Mouse (Mus musculus) mouse embryonic stem cell (cell line): ENCODE measurements around the gene Ajuba.
"Not testable (repeated sequence)": the region's sequence is repeated elsewhere in the genome, so short reads cannot be mapped to it uniquely, and the experiment has no call there.

Experiments
- in situ Hi-C, 2 experiments: fragments of 300-500 bp; cut with MboI; formaldehyde crosslinking; loops; 1 replicate in 1 of 2; 3 replicates in 1 of 2; pipeline ENCODE4 v1.14.3; 2019 to 2020; ENCODE audit warnings: low sequenced_read_pairs in 2 of 2, low pct_unique_long_range_greater_than_20kb in 1 of 2, mixed read lengths in 1 of 2; ENCODE audit not compliant: unreplicated experiment in 1 of 2

Gene Ajuba

DNA sequence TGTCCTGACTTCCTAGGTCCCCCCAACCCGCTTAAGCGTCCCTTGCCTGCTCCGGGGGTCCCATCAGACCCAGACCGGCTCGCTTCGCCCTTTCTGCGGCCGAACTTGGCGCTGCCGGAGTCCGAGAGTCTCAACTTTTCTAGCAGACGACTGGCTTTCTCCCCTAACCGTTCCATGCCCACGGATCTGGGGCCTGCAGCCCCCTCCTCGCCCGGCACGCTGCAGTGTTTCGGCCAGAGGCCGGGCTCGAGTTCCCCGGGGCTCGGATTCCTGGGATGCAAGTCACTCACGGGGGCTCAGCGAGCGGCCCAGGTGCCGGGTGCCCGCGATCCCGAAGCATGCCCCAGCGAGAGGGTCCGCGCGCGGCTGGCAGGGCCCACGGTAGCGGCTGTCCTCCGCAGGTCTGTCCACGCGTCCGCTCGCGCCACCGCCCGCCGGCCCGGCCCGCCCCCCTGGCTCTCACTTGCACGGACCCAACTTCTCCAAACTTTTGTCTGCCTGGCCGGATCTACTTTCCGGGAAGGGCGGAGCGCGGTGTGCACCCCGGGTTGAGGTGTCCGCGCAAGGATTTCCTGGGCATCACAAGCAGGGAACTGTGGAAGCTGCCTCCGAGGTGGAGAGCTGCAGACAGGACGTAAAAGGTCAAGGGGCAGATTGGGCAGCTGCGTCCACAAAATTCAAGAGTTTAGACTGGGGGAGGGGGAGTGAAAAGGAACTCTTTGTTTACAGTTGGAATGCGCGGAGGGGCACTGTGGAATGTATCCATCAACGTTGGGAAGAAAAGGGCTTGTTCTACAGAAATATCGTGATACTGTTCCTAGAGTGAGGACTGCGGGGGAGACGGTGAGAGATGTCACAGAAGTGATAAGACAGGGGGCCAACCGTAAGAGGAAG, at the start of gene Ajuba:
TSS of gene Ajuba (minus strand) at position 470 of the 894 bp plus-strand sequence.
- in situ Hi-C loops, result no loop called here

DNA sequence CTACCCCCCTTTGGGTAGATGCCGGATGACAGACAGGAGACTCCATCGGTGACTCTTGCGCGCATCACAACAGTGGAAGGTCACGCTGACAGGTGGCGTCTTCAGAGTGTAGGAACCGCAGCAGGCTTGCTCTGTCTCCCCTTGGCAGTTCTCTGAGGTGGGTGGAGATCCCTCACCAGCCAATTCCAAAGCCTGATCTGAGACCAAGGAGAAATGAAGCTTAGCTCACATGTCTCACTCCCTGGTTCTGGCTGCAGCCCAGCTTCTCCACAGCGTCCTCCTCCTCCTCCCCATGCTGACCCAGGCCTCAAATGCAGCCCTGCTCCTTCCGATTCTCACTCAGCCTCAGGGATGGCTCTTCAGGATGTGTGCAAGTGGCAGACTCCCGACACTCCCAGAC, 47.6 kb upstream of the Ajuba start:
- in situ Hi-C loops, result loop anchor here in 1 of 2 experiments (25.0 kb wide), 1 partner anchor 388 kb away; no protein-coding TSS in a partner anchor

DNA sequence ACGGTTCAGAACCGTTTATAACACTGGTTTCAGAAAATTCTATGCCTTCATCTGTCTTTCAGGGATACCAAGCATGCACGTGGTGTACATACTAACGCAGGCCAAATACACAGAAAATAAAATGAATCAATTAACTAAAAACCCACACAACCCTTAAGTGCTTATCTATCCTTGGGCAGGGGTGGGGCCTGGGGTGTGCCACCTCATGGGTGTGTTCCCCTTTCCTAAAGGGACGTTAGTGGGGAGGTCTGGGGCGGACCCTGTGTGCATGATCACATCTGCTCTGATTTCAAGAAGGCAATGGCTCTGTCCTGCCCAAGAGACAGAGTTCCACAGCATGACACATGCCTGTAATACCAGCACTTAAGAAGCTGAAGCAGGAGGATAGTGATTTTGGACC, 46.0 kb upstream of the Ajuba start:
- in situ Hi-C loops, result no loop called here

DNA sequence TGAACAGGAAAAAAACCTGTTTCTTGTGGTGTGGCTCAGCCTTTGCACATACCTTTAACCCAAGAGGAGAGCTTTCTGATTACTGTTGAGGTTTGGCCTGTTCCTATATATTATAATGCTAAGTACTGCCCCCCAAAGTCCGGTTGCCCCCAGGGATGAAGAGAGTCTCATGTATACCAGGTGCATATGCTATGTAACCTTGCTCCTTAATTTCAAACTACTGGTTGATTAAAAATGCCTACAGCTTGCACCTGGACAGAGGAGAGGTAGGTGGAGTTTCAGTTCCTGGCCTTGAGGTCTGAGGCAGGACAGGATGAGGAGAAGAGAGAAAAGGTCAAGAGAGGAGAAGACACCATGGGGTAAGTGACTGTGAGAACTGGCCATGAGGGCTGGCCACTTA, 43.8 kb upstream of the Ajuba start, which contains the start of gene Psmb11:
TSS of gene Psmb11 (plus strand) at position 301 of the 400 bp plus-strand sequence.
- in situ Hi-C loops, result no loop called here

DNA sequence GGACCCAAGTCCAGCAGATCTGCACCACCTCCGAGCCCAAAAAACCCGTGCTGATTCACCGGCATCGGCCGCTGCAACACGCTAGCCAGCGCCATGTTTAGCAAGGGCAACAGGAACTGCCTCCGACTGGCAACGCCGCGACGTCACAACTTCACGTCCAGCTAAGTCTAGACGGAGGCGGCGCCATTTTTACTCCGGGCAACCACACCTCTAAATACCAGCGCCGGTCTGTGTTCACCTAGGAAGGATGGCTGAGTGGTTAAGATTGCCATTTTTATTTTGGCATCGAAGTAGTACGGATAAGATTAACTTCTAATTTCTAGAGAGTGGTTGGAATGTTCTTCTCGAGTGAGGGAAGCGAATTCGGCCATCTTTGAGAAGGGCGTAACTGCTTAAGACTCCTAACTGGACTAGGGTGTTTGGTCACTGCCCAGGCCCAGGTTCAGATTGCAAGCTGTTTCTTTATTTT, 40.6 kb upstream of the Ajuba start, which contains the start of gene Psmb5:
TSS of gene Psmb5 (minus strand) at position 126 of the 469 bp plus-strand sequence.
- in situ Hi-C loops, result no loop called here

DNA sequence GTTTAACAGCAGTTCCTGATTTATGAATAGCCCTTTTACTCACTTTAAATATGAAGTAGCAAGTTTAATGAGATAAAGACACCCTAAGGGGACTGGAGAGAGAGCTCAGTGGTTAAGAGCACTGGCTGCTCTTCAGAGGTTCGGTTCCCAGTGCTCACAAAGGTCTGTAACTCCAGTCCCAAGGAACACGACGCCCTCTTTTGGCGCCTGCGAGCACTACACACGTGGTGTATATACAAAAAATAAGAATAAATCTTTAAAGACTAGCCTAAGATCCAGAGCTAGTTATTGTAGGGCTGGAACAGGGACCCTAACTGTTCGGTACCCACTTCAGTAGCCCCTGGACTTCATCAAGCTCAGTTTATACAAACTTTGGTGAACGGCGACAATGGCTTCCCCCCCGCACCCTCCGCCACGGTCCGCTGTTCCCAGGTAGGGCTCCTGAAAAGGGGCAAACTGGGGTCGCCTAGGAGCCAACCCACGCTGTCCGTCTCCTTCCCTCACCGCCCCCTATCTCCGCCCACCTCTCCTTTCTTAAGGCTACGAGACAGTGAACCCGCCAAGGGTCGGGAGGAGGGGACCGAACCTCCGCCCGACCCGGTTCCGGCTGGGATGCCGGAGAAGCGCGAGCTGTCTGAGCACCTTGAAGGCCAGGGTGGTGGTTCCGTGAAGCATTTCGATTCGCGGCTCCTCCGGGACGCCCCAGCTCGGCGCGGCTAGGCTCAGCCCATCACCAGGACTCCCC, 40.0 kb upstream of the Ajuba start:
- in situ Hi-C loops, result no loop called here

DNA sequence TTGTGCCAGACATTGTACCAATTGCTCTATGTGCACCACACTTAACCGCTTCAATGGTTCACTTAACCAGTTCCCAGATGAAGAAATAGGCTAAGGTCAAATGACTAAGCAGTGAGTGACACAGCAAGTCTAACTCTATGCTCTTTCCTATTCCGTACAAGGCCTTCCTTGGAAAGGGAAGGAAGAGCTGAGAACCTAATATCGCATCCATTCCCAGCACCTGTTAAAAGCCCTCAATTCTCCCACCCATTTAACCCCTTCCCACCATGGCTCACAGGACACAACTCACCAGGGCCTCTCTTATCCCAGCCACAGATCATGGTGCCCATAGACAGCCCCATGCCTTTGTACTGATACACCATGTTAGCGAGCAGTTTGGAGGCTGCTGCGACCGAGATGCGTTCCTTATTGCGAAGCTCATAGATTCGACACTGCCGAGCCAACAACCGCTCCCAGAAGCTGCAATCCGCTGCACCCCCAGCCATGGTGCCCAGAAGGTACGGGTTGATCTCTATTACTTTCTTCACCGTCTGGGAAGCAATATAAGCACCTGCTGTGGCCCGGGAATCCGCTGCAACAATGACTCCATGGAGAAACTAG, 39.0 kb upstream of the Ajuba start:
- in situ Hi-C loops, result no loop called here

DNA sequence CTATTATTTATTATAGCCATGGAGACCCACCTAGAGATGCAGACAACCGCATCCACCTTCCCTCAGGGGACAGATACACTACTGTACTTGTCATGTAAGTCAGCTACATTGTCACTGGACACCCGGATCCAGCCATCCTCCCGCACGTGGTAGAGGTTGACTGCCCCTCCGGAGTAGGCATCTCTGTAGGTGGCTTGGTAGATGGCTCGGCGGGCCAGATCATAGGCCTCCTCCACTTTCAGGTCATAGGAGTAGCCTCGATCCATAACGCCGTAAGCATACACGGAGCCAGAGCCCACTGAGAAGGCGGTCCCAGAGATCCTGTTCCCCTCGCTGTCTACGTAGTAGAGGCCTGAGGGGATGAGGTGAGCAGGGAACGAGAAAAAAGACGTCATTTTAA, 36.8 kb upstream of the Ajuba start:
- in situ Hi-C loops, result not testable (repeated sequence)

DNA sequence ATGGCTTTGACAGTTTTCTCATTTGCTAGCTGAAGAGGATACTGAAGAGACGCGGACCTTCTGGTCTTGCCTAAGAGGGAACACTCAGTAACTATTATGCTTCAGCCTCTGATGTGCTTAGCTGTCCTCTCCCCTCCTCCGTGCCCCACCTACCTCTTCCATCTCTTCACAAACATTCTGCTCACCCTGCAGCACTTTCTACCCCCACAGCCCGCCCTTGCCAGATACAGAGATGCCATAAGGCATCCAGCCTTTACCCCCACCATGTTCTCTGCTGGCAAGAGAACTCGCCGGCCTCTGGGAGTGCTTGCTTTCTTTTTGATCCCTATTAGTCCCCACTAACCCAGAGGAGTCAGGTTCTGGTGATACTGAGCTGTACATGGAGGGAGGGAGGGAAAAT, 33.3 kb upstream of the Ajuba start:
- in situ Hi-C loops, result no loop called here

DNA sequence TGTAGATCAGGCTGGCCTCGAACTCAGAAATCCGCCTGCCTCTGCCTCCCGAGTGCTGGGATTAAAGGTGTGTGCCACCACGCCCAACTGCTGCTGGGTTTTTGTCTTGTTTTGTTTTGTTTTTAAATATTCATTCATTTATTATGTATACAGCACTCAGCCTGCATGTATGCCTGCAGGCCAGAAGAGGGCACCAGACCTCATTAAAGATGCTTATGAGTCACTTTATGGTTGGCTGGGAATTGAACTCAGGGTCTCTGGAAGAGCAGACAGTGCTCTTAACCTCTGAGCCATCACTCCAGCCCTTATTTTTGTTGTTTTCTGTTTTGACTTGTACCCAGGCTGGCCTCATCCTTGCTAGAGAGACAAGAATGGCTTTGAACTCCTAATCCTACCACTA, 32.6 kb upstream of the Ajuba start:
- in situ Hi-C loops, result no loop called here

DNA sequence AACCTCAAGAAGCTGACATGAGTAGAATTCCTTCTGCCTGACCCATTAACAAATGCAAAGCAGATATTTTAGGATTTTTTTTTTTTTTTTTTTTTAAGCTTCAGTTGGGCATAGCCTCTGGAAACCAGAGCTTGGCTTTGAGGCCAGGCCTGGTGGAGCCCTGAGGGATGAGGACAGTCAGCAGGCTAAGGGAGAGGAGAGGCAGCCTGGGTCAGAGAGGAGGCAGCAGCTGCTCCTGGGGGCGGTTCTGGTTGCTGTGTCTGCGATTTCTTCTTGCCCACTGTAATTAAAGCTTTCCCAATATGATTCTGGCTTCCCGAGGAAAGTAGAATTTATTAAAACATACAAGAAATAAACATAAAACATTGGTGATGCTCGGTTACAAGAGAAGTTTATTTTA, 31.9 kb upstream of the Ajuba start:
- in situ Hi-C loops, result no loop called here

DNA sequence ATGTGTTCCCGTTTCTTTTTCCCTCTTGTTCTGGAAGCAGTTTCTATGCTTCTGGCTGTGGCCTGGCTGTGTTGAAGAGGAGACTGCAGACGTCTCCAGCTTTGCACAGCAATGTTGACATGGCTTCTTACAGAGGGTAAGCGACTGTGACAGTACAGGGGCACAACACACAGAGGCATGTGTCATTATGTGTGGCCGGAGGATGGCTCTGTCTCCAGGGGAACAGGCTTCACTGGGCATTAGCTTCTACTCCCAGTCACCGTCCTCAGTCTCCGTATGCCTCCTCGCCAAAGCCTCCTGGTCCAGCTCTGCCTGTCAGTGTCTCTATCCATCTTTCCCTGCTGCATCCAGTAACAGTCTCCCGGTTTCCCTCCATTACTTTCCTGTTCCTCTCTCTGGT, 29.9 kb upstream of the Ajuba start:
- in situ Hi-C loops, result no loop called here

DNA sequence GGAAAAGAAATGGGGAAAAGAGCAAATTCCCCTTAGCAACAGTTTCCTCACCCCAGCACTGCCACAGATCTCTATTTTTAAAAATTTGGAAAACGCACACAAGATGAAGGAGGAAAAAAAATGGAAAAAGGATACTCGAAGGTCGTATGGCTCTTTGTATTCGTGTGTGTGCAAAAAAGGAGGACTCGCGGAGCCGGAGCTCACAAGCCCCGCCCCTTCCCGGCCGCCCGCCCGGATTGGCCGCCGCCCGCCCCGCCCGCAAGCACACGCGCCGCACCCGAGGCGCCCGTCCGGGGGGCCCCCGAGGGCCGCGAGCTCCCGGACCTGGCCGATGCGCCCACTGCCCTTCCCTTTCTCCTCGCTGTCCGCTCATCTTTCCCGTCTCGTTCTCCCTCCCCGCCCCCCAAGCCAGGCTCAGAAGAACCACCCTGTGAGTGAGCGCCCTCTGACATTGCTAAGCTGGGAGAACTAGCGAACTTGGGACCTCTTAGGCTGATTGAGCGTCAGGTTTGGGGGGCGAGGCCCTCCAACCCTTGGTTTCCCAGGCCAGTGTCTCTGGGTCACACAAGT, 28.5 kb upstream of the Ajuba start, which contains the start of gene 4931414P19Rik:
TSS of gene 4931414P19Rik (minus strand) at position 242 of the 570 bp plus-strand sequence.
- in situ Hi-C loops, result no loop called here

DNA sequence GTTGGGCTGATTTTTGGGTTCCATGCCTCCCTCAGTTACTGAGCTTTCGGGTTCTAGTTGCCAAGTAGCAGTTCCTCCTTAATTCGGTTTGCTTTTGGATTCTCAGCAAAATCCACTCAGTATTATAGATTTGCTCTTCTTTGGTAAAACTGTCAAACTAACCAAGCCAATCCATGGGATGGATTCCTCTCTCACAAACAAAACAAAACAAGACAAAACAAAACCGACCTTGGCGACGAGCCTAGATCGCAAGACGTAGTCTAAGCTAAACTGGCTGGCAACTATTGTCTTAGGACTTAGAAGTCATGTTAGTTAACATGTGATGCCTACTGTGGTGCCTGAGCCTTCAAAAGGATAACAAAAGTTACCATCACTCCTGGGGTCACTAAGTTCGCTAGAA, 26.3 kb upstream of the Ajuba start:
- in situ Hi-C loops, result no loop called here

DNA sequence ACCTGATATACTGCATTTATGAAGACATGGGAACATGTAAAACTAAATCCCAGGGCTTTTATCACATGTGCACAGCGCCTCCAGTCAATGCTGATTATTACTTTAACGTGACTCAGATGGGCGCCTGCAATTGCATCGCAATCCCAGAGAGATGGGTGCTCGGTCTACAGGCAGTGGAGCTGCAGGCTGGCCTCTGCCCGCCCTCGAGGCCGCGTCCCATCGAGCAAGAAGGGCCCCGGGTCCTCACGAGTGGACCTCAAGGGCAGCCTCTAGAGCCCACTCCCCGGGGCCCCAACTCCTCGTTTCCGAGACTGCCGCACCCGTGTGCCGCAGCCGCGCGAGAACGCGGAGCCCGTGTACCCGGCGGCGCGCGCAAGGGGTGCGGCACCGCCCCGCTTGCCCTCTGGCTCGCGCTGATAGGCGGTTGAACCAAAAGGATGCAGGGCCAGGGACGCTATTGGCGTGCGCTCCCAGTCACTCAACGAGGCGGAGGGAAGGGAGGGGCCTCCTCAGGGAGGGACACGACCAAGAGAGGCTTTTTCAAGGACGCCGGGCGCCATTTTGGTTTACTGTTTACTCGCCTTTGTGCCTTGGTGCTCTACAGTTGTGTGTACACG, 25.8 kb upstream of the Ajuba start:
- in situ Hi-C loops, result no loop called here

DNA sequence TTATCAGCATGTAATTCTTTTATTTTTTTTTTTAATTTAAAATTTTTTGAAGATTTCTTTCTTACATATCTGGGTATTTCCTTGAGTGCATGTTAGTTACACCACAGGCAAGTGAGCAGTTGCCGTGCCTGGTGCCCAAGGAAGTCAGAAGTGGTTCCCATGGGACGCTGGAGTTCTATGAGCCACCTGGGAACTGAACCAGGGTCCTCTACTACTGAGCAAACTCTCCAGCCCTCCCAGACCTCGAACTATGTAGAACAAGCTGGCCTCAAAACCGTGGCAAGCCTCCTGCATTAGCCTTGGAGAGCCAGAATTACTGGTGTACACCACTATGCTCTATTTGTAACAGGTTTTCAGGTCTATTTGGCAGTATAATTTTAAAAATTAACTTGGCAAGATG, 25.3 kb upstream of the Ajuba start:
- in situ Hi-C loops, result no loop called here

DNA sequence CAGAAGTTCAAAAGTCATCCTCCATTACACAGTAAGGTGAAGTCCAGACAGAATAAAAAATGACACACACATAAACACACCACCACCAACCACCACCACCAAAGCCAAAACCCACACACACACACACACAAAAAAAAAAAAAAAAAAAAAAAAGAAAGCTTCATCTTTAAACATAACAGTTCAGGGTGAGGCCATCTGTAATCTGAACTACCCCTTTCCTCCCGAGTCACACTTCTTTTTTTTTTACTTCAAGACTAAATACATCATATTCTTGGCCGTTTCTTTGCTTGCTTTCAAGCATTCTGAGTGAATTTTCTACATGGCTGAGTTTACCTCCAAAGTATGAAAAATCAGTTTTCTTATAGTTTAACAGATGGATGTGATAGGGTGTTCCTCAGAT, 24.2 kb upstream of the Ajuba start:
- in situ Hi-C loops, result no loop called here

DNA sequence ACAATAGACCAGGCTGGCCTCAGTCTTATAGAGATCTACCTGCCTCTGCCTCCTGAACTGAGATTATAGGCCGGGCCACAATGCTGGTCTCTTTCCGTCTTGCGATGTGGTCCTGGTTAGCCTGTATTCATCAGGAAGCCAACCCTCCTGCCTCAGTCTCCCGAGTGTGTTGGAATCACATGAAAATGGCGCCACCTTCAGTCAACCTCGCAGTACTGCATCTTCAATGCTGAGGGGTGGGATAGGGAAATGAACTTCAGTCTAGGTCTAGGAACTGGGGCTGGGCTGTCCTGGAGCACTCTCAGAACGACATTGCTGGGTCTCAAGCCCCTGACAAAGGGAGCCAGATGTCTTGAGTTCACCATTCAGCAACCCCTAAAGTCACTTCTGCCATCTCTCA, 19.7 kb upstream of the Ajuba start:
- in situ Hi-C loops, result no loop called here
